Mouse (Mus musculus) T-helper 2 cell (primary cell): ENCODE data around the gene Dkk3.

Source experiments
- in situ Hi-C: fragments of 300-600 bp; cut with MboI, MseI; formaldehyde crosslinking; loops from one replicate; pipeline ENCODE4 v1.15.1; 2025; ENCODE audit warnings: high pct_unique_total_duplicates

The Dkk3 gene

GRCm38 (mm10) chr7:112082636-112083035, 76.2 kb downstream of the Dkk3 start:
- in situ Hi-C loops = no loop called here

- in situ Hi-C loops = no loop called here
Measured at GRCm38 (mm10) chr7:112074868-112075267, 84.0 kb downstream of the Dkk3 start.
